Mouse (Mus musculus) hindbrain, embryonic 11.5 days (tissue): ENCODE measurements at regions not wholly inside any gene's neighbourhood (a gene's known extent, or its start where the extent isn't known, plus 50 kb on each side); places are given as distances from the start of the nearest gene placed in this dataset.
"Not testable (repeated sequence)": the region's sequence is repeated elsewhere in the genome, so short reads cannot be mapped to it uniquely, and the experiment has no call there.

ENCODE experiments used
- ATAC-seq: fragments of 200-750 bp; cut with Nextera tagmentation; 2 replicates; pipeline ENCODE4 v1.8.0; 2017; ENCODE audit warnings: mild to moderate bottlenecking, moderate TSS enrichment, moderate library complexity; ENCODE audit not compliant: low FRiP score
- DNase-seq: peaks from one replicate; pipeline ENCODE4 v3.0.0-alpha.2; 2015; ENCODE audit warnings: low spot score
- H3K27ac ChIP-seq: fragments of 300-500 bp; sonication (generic); 2 replicates; pipeline ENCODE4 v1.5.1; 2014; ENCODE audit warnings: mild to moderate bottlenecking, low read depth, low read length
- H3K27me3 ChIP-seq: fragments of 300-500 bp; sonication (generic); 2 replicates; pipeline ENCODE4 v1.6.1; 2014; ENCODE audit warnings: mild to moderate bottlenecking, low read length, moderate library complexity, mixed read lengths; ENCODE audit not compliant: control insufficient read depth, insufficient read depth
- H3K36me3 ChIP-seq: fragments of 300-500 bp; sonication (generic); 2 replicates; pipeline ENCODE4 v1.6.1; 2014; ENCODE audit warnings: mild to moderate bottlenecking, low read length, moderate library complexity, mixed read lengths; ENCODE audit not compliant: control insufficient read depth, insufficient read depth
- H3K4me1 ChIP-seq: fragments of 300-500 bp; sonication (generic); replicated peaks from 2 replicates; pipeline ENCODE4 v1.6.1; 2014; ENCODE audit warnings: low read length, mixed read lengths; ENCODE audit not compliant: control insufficient read depth, insufficient read depth
- H3K4me2 ChIP-seq: fragments of 300-500 bp; sonication (generic); replicated peaks from 2 replicates; pipeline ENCODE4 v1.6.1; 2014; ENCODE audit warnings: mild to moderate bottlenecking, low read depth, low read length
- H3K4me3 ChIP-seq: fragments of 300-500 bp; sonication (generic); 2 replicates; pipeline ENCODE4 v1.5.1; 2014; ENCODE audit warnings: low read depth, low read length
- H3K9ac ChIP-seq: fragments of 300-500 bp; sonication (generic); 2 replicates; pipeline ENCODE4 v1.6.1; 2014; ENCODE audit warnings: low read depth, low read length
- H3K9me3 ChIP-seq: fragments of 300-500 bp; sonication (generic); 2 replicates; pipeline ENCODE4 v1.6.1; 2016; ENCODE audit warnings: low read length; ENCODE audit not compliant: control insufficient read depth
- WGBS: fragments of 180-500 bp; shearing (Covaris S2); extraction: QIAGEN DNeasy Blood & Tissue Kit; methylation state at CpG from one replicate; pipeline ENCODE4 v1.1.7; 2014; 5-methylcytosine and 5-hydroxymethylcytosine counted together

DNA sequence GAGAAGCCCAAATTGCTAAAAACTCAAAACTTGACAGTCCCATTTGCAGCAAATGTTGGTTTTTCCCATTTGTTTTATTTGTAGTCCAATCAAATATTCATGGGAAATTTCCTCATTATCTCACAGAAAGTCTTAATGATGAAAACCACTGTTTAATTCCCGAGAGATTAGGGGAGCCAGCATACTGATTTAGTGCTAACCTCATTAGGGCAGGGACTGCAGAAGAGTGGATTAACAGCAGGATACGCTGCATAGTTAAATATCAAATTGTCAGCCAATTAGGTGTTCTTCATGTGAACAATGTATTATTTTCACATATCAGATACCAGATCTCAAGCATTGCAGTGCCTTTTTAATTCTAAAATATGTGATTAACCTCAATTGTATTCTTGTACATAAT, 264.0 kb upstream of the 4933412E24Rik start:
- H3K4me2 ChIP-seq = no peak overlapping the region
- H3K27ac ChIP-seq = no peak overlapping the region
- H3K9ac ChIP-seq = no peak overlapping the region
- 70% methylated on average over 2 of the region's 2 CpGs for WGBS
- no peaks in the 10 kb centered on the region for H3K27me3 ChIP-seq
- H3K36me3 ChIP-seq = no peaks in the 10 kb centered on the region
- ATAC-seq = no peak
- no peak overlapping the region for H3K4me3 ChIP-seq
- no peak for DNase-seq
- H3K9me3 ChIP-seq = no peaks in the 10 kb centered on the region
- no peaks in the 10 kb centered on the region for H3K4me1 ChIP-seq

DNA sequence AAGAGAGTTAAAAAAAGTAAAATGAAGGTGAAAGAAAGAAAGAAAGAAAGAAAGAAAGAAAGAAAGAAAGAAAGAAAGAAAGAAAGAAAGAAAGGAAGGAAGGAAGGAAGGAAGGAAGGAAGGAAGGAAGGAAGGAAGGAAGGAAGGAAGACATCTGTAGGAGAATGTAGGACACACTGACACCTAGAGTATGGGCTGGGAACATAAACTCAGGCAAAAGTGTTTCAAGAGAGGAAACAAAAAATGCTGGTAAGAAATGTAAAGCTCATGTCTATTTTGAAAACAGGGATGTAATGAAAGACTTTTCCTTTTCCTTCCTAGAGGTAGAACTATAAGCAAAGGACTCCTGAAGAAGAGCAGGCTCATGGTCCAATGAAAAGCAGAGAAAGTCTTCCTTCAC, 237.2 kb upstream of the 4933412E24Rik start:
- H3K9ac ChIP-seq, H3K4me1 ChIP-seq, H3K36me3 ChIP-seq, H3K4me2 ChIP-seq, ATAC-seq, H3K4me3 ChIP-seq, H3K27ac ChIP-seq, H3K27me3 ChIP-seq, DNase-seq, H3K9me3 ChIP-seq: not testable (repeated sequence)

DNA sequence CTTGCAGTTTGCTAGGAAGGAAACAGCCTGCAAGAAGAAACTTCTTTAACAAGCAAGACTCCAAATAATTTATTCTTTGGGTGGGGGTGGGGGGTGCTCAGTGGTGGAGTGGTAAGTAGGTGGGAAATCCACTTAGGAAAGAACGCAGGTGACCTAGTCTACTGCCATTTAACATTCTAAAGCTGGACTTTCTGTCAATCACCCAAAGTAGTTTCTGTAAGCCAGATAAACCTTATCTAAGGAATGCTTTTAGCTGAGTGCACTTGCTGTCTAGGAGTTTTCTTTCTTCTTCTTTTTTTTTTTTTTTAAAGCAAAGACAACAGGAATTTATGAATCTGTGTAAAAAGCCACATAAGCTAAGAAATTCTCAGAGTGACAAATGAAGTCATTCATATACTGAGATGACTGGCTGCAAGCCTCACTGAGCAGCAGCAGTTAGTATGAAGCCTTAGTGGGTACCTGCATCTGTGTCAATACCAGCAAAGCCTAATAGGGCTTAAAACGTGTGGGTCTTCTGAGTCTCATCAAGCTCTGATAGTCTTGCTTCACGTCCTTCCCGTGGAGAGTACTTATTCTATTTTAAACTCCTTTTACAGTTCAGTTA, 210.0 kb upstream of the 4933412E24Rik start:
- Histone ChIP-seq H3K27me3 (no peaks in the 10 kb centered on the region), H3K36me3 (no peaks in the 10 kb centered on the region), H3K9me3 (no peaks in the 10 kb centered on the region), H3K27ac (no peak overlapping the region), H3K4me3 (no peak overlapping the region), H3K4me2 (no peak overlapping the region), H3K4me1 (no peaks in the 10 kb centered on the region), H3K9ac (no peak overlapping the region)
- ATAC-seq = no peak
- 73% methylated on average over 4 of the region's 4 CpGs for WGBS
- DNase-seq = no peak

DNA sequence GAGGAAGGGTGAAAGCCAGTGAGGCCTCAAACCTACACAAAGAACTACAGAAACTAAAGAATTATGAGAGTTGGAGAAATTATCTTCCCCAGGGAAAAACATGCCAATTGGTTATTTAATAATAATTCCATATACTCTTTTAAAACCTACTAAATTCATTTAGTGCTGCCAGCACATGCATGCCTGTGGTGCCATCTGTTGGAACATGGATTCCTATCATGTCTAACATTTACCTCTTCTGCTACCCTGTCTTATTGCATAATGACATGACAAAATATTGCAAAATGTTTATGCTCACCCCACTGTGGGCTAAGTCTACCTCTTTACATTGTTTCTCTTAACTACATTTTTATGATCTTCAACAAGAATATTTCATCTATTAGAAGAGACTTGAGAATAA, 178.7 kb upstream of the 4933412E24Rik start:
- Histone ChIP-seq H3K9ac (no peak overlapping the region), H3K4me1 (no peaks in the 10 kb centered on the region), H3K9me3 (no peaks in the 10 kb centered on the region), H3K27ac (no peak overlapping the region), H3K4me2 (no peak overlapping the region), H3K36me3 (no peaks in the 10 kb centered on the region), H3K4me3 (no peak overlapping the region), H3K27me3 (no peaks in the 10 kb centered on the region)
- no peak for ATAC-seq
- DNase-seq = no peak

DNA sequence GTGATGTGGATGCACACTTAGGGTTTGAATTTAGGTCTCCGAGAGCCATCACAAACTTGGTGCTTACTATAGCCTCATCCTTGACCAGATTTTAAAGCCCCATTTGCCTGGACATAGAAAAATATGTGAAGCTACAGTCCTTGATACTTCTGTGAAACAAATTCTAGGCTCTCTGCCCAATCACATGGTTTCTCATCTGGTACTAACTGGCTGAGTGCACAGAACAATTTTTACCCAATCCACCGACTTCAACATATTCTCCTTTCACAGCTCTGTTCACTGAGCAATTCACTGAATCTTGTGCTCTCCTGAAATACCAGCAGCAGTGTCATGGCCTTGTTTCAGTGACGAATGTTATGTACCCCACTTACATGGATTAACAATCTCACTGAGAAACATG, 176.7 kb upstream of the 4933412E24Rik start:
- no peaks in the 10 kb centered on the region for H3K36me3 ChIP-seq
- ATAC-seq (no peak), DNase-seq (no peak)
- no peak overlapping the region for H3K4me2 ChIP-seq
- H3K9ac ChIP-seq = no peak overlapping the region
- no peaks in the 10 kb centered on the region for H3K27me3 ChIP-seq
- WGBS = 89% methylated on average over 3 of the region's 3 CpGs
- H3K4me1 ChIP-seq = no peaks in the 10 kb centered on the region
- no peaks in the 10 kb centered on the region for H3K9me3 ChIP-seq
- H3K27ac ChIP-seq = no peak overlapping the region
- H3K4me3 ChIP-seq = no peak overlapping the region

DNA sequence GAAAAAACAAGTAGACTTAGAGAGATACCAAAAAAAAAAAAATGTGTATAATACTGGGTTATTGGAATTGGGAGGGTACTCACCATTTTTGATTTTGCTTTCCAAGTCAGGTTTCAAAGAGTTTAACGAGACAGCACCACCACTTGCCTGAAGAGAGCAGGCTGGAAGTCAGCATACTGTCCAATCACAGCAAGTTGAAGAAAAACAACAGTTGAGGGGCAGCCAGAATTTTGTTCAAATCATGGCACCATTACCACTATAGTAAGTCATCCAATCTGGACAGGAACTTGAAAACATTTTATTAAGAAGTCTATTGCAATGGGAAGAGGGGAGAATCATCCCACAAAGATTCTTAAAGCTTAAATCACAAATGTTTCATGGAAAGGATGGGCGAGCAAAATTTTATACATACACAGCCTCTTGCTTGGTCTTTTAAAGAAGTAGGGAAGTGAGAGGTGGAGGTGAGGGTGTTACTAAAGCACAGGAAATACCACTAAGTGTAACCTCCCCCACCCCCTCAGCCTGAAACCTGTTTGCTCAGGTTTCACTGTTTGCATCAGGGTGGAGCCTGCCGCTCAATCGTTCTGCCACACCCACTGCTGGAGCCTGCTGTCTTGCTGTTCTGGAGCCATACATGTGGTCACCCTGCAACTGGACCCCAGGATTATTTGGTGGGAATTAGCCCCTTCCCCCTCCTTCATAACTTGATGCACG, 170.7 kb upstream of the 4933412E24Rik start:
- ATAC-seq (no peak), DNase-seq (no peak)
- no peak overlapping the region for H3K9ac ChIP-seq
- no peak overlapping the region for H3K4me2 ChIP-seq
- no peaks in the 10 kb centered on the region for H3K36me3 ChIP-seq
- H3K27ac ChIP-seq = no peak overlapping the region
- no peaks in the 10 kb centered on the region for H3K27me3 ChIP-seq
- no peaks in the 10 kb centered on the region for H3K9me3 ChIP-seq
- H3K4me1 ChIP-seq = no peaks in the 10 kb centered on the region
- H3K4me3 ChIP-seq = no peak overlapping the region
- WGBS = 61% methylated on average over 5 of the region's 5 CpGs

DNA sequence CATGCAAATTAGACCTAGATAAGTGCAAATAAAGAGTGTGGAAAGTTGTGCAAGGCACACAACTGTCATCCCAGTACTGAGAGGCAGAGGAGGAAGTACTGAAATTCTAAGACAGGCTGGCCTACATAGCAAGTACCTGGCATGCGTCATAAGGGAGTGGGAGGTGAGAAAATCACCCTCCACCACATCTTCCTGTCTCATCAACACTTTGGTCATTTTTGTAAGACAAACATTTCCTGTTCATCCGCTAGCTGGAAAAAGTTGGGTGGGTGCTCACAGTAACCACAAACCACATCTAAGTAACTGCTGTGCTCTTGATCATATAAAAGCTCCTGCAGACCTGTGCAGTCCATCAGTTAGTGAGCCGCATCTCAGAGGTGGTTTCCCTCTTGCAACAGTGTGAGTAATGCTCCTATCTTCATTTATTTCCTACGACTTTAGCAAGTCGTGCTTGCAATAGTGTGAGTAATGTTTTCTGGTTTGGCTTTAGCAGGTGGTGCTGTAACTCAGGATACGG, 125.2 kb upstream of the 4933412E24Rik start:
- 91% methylated on average over 6 of the region's 6 CpGs for WGBS
- no peak overlapping the region for H3K27ac ChIP-seq
- no peak overlapping the region for H3K4me2 ChIP-seq
- DNase-seq (no peak), ATAC-seq (no peak)
- no peaks in the 10 kb centered on the region for H3K27me3 ChIP-seq
- H3K4me3 ChIP-seq = no peak overlapping the region
- H3K4me1 ChIP-seq = no peaks in the 10 kb centered on the region
- no peaks in the 10 kb centered on the region for H3K36me3 ChIP-seq
- H3K9ac ChIP-seq = no peak overlapping the region
- no peaks in the 10 kb centered on the region for H3K9me3 ChIP-seq

DNA sequence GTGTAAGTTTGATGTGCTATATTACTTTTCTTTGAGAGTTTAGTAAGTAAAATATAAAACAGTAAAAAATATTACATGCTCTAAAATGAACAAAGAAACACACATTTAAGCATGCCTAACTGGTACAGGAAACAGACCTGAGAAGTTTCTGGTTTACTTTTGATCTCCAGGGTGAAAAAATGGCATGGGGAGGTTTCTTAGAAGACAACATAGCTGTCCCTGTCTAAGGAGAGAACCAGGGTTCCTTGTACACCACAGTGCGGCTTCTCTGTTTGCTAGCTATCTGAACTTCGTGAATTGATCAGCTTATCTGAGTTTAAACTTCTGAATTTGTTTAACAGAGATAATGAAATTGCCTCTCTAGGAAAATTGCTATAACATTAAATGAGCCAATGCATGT, 120.3 kb upstream of the 4933412E24Rik start:
- ATAC-seq = no peak
- Histone ChIP-seq H3K4me3 (no peak overlapping the region), H3K9ac (no peak overlapping the region), H3K27ac (no peak overlapping the region), H3K9me3 (no peaks in the 10 kb centered on the region), H3K4me2 (no peak overlapping the region), H3K36me3 (no peaks in the 10 kb centered on the region), H3K4me1 (no peaks in the 10 kb centered on the region), H3K27me3 (no peaks in the 10 kb centered on the region)
- DNase-seq = no peak
- 86% methylated on average over 2 of the region's 2 CpGs for WGBS

DNA sequence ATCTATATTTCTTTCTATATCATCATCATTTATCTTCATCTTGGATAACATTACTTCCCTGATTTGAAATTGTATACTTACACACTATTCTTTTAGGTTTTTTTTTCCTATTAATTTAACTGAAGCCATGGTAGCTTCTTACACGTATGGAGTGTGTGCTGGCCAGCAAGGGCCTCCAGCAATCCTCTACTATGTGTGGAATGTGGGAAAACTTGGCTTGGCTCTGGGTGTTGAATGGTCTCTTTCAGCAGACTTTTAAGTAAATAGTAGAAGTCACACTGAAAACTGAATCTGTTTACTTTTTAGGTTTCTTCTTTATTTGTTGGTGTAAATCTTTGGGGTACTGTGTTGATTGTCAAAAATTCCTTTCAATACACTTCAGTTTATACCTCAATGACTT, 118.1 kb upstream of the 4933412E24Rik start:
- ATAC-seq = no peak
- H3K4me3 ChIP-seq = no peak overlapping the region
- no peaks in the 10 kb centered on the region for H3K27me3 ChIP-seq
- 41% methylated on average over 1 of the region's 1 CpGs for WGBS
- DNase-seq = no peak
- no peak overlapping the region for H3K27ac ChIP-seq
- H3K36me3 ChIP-seq = no peaks in the 10 kb centered on the region
- no peaks in the 10 kb centered on the region for H3K9me3 ChIP-seq
- H3K4me2 ChIP-seq = no peak overlapping the region
- H3K9ac ChIP-seq = no peak overlapping the region
- no peaks in the 10 kb centered on the region for H3K4me1 ChIP-seq
